Mouse (Mus musculus): Measurements from ENCODE around the gene Senp3.

GRCm38 (mm10) chr11:69716953-69717352, 35.1 kb upstream of the Senp3 start:
- no peak for TF ChIP-seq CTCF (IDR thresholded peaks at IDR 0.05)
- TF ChIP-seq EP300 (IDR thresholded peaks at IDR 0.05): no peak
